In the genomic region with DNA sequence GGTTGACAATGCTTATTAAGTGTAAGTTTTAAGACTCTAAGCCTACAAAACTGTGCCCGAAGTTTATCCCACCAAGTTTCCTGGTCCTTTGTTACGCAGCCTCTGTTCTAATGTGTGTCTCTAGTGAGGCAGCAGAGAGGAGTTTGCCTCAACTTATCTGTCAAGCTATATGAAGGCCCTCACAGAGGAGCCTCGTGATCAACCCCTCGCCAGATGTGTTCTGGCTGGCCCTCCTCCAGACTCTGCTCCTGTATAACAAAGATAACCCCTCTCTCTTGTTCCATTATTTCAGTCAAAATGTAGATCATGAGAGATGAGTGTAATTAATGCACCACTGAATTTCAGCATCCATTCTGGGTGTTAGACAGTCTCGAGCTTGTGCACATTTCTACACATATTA, we compare ENCODE assay signal across 19 mouse cellular contexts. TPM values are rescaled to one million over a fixed set of nuclear protein-coding genes. Genes with fewer than 3 reads are reported as not detected.
A peak's percentile ranks its signal among the peaks of the same experiment; 100 is the strongest.
DNase-seq lines count a peak whose midpoint lies in the region; ATAC-seq lines count a peak whose summit lies in the region.
"Had no signal": no experiment of that assay in that cellular context is flagged by ENCODE, and none has a peak within 500 bp of the region (broad histone marks: within the 10 kb centered on the region; RNA-seq: fewer than 3 reads in every experiment).

No protein-coding gene starts in this region.

- ATAC-seq in erythroblast, adult 5-6 weeks (replicated peaks; ENCODE audit: low FRiP score, poor library complexity, severe bottlenecking), result peak; percentile 58
- ATAC-seq: activated CD4-positive, CD25-positive, alpha-beta regulatory T cell, adult 4 months; forebrain, embryonic 14.5 days; midbrain, embryonic 15.5 days had no signal

- peak; percentile 65 for DNase-seq in spleen, adult 12 weeks (ENCODE audit: low spot score)
- DNase-seq in spleen, adult 18-20 months, result no peak
- peak; percentile 62 to 81 for DNase-seq in spleen, postnatal 10 days (ENCODE audit: low spot score in 2 of 2)
- no peak for DNase-seq in layer of hippocampus, postnatal 14 days (ENCODE audit: low spot score in 2 of 2)
- DNase-seq in urinary bladder, adult 2 months (ENCODE audit: low spot score), result no peak
- no peak for DNase-seq in thymus, postnatal 10 days (ENCODE audit: low spot score in 2 of 2)
- DNase-seq: adrenal gland, adult 8-10 months; B cell, adult 2 months; cerebellum, adult 8-10 months; cerebellum, postnatal 36 days; gastrocnemius, adult 2 months; kidney, adult 2 months; lung, embryonic 14.5 days; right cerebral cortex, postnatal 14 days; thymus, adult 2 months had no signal

RNA-seq across cellular contexts. Expression of gene Mturn, which starts 1.7 kb away (rescaled TPM):
- 4.6 and 9.4 TPM in 2 replicates for total RNA-seq in erythroblast, adult 5-6 weeks (2015; ENCODE audit: low replicate concordance)
- total RNA-seq in erythroblast, adult 5-6 weeks (2017; ENCODE audit: low replicate concordance), result 13.1 and 14.2 TPM in 2 replicates
- total RNA-seq in layer of hippocampus, postnatal 14 days (2021), result 100 to 1,000 TPM; 164 to 166 TPM
- 18.2 and 22.2 TPM in 2 replicates for polyA plus RNA-seq in urinary bladder, adult 2 months (2012; rRNA removed)

Comparison
In these comparisons a context has a peak if more than half of its experiments do, and no peak if none do; other contexts are left out.
1. DNase-seq: peak in spleen, adult 12 weeks (single experiment) and spleen, postnatal 10 days (2 of 2); none in spleen, adult 18-20 months (0 of 2), layer of hippocampus, postnatal 14 days (0 of 2), urinary bladder, adult 2 months (single experiment) and thymus, postnatal 10 days (0 of 2).
2. RNA of gene Mturn, which starts 1.7 kb away (total RNA-seq): 164 to 166 TPM in layer of hippocampus, postnatal 14 days; 4.6 to 14.2 TPM in erythroblast, adult 5-6 weeks; every median in the first group is over 10 times any median in the second.